In genomic region chr11:110094846-110095380, GRCm38 (mm10) we compare ENCODE assay signal across 16 mouse cellular contexts. TPM values are rescaled to one million over a fixed set of nuclear protein-coding genes. Genes with fewer than 3 reads are reported as not detected.
A peak's percentile ranks its signal among the peaks of the same experiment; 100 is the strongest.
DNase-seq lines count a peak whose midpoint lies in the region; ATAC-seq and TF ChIP-seq lines count a peak whose summit lies in the region.
"Had no signal": no experiment of that assay in that cellular context is flagged by ENCODE, and none has a peak within 500 bp of the region (broad histone marks: within the 10 kb centered on the region; RNA-seq: fewer than 3 reads in every experiment).

No protein-coding gene starts in this region.

- no peak overlapping the region for H3K4me3 ChIP-seq in embryonic facial prominence, embryonic 13.5 days
- no peak overlapping the region for H3K4me3 ChIP-seq in embryonic facial prominence, embryonic 10.5 days
- no peak overlapping the region for H3K4me3 ChIP-seq in hindbrain, postnatal 0 days (ENCODE audit: low read length)
- H3K4me3 ChIP-seq in hindbrain, embryonic 13.5 days = no peak overlapping the region
- no peak overlapping the region for H3K4me3 ChIP-seq in midbrain, postnatal 0 days (ENCODE audit: low read depth, low read length)
- no peak overlapping the region for H3K4me3 ChIP-seq in midbrain, embryonic 11.5 days (ENCODE audit: low read depth, low read length)
- H3K4me3 ChIP-seq: erythroblast, embryonic 14.5 days; stomach, embryonic 15.5 days had no signal

- TF ChIP-seq CTCF in hindbrain, postnatal 0 days (IDR thresholded peaks at IDR 0.05; ENCODE audit: low read depth) = no peak
- no peak for TF ChIP-seq CTCF in midbrain, postnatal 0 days (IDR thresholded peaks at IDR 0.05)

- 55% methylated on average over 7 of the region's 7 CpGs for WGBS in embryonic facial prominence, embryonic 13.5 days
- whole genome bisulfite sequencing in embryonic facial prominence, embryonic 10.5 days = 82% methylated on average over 7 of the region's 7 CpGs
- WGBS in hindbrain, postnatal 0 days = 51% methylated on average over 7 of the region's 7 CpGs
- 74% methylated on average over 7 of the region's 7 CpGs for WGBS in hindbrain, embryonic 13.5 days
- 65% methylated on average over 7 of the region's 7 CpGs for WGBS in midbrain, postnatal 0 days
- 79% methylated on average over 7 of the region's 7 CpGs for WGBS in midbrain, embryonic 11.5 days

- peak overlapping the region; percentile 17; the same call in 1 of the 2 replicates for H3K4me2 ChIP-seq in embryonic facial prominence, embryonic 13.5 days
- H3K4me2 ChIP-seq in hindbrain, postnatal 0 days (ENCODE audit: low read depth, low read length) = no peak overlapping the region
- H3K4me2 ChIP-seq in hindbrain, embryonic 13.5 days = no peak overlapping the region
- no peak overlapping the region for H3K4me2 ChIP-seq in midbrain, postnatal 0 days (ENCODE audit: low read depth, low read length, poor library complexity, severe bottlenecking)
- no peak overlapping the region for H3K4me2 ChIP-seq in midbrain, embryonic 11.5 days
- H3K4me2 ChIP-seq: stomach, embryonic 15.5 days had no signal

- no peaks in the 10 kb centered on the region for H3K27me3 ChIP-seq in embryonic facial prominence, embryonic 13.5 days
- H3K27me3 ChIP-seq in embryonic facial prominence, embryonic 10.5 days (replicated peaks; ENCODE audit: low read depth, poor library complexity, severe bottlenecking) = no peaks in the 10 kb centered on the region
- H3K27me3 ChIP-seq in hindbrain, postnatal 0 days (ENCODE audit: insufficient read depth, low read length) = no peaks in the 10 kb centered on the region
- no peaks in the 10 kb centered on the region for H3K27me3 ChIP-seq in hindbrain, embryonic 13.5 days
- H3K27me3 ChIP-seq in midbrain, postnatal 0 days (ENCODE audit: insufficient read depth, low read length) = no peaks in the 10 kb centered on the region
- H3K27me3 ChIP-seq in midbrain, embryonic 11.5 days (ENCODE audit: control insufficient read depth, insufficient read depth, low read length) = no peaks in the 10 kb centered on the region
- H3K27me3 ChIP-seq: stomach, embryonic 15.5 days had no signal

- no peaks in the 10 kb centered on the region for H3K4me1 ChIP-seq in embryonic facial prominence, embryonic 13.5 days
- no peaks in the 10 kb centered on the region for H3K4me1 ChIP-seq in embryonic facial prominence, embryonic 10.5 days
- no peaks in the 10 kb centered on the region for H3K4me1 ChIP-seq in hindbrain, postnatal 0 days (ENCODE audit: insufficient read depth, low read length)
- no peaks in the 10 kb centered on the region for H3K4me1 ChIP-seq in hindbrain, embryonic 13.5 days (replicated peaks)
- no peaks in the 10 kb centered on the region for H3K4me1 ChIP-seq in midbrain, postnatal 0 days (ENCODE audit: insufficient read depth, low read length)
- no peaks in the 10 kb centered on the region for H3K4me1 ChIP-seq in midbrain, embryonic 11.5 days (ENCODE audit: control insufficient read depth, insufficient read depth, low read length)
- H3K4me1 ChIP-seq: stomach, embryonic 15.5 days had no signal

- peak overlapping the region; percentile 23; the same call in 1 of the 2 replicates for H3K27ac ChIP-seq in embryonic facial prominence, embryonic 13.5 days
- H3K27ac ChIP-seq in embryonic facial prominence, embryonic 10.5 days (replicated peaks) = no peak overlapping the region
- H3K27ac ChIP-seq in hindbrain, postnatal 0 days = no peak overlapping the region
- no peak overlapping the region for H3K27ac ChIP-seq in hindbrain, embryonic 13.5 days
- no peak overlapping the region for H3K27ac ChIP-seq in midbrain, postnatal 0 days (ENCODE audit: low read depth, low read length)
- H3K27ac ChIP-seq in midbrain, embryonic 11.5 days (ENCODE audit: low read depth, low read length) = no peak overlapping the region
- H3K27ac ChIP-seq: macrophage; stomach, embryonic 15.5 days had no signal

- no peak for ATAC-seq in embryonic facial prominence, embryonic 13.5 days (ENCODE audit: insufficient number of reproducible peaks, insufficient read depth, low FRiP score, low TSS enrichment, low read depth)
- no peak for ATAC-seq in hindbrain, postnatal 0 days
- ATAC-seq in hindbrain, embryonic 13.5 days (ENCODE audit: low FRiP score) = no peak
- no peak for ATAC-seq in midbrain, postnatal 0 days (ENCODE audit: low FRiP score)
- no peak for ATAC-seq in midbrain, embryonic 11.5 days (ENCODE audit: low FRiP score)
- ATAC-seq: intestine, postnatal 0 days; midbrain, embryonic 16.5 days had no signal

- H3K36me3 ChIP-seq in embryonic facial prominence, embryonic 13.5 days = no peaks in the 10 kb centered on the region
- H3K36me3 ChIP-seq in embryonic facial prominence, embryonic 10.5 days (replicated peaks) = no peaks in the 10 kb centered on the region
- no peaks in the 10 kb centered on the region for H3K36me3 ChIP-seq in hindbrain, postnatal 0 days (ENCODE audit: insufficient read depth, low read length)
- H3K36me3 ChIP-seq in hindbrain, embryonic 13.5 days = no peaks in the 10 kb centered on the region
- no peaks in the 10 kb centered on the region for H3K36me3 ChIP-seq in midbrain, postnatal 0 days (ENCODE audit: insufficient read depth, low read length)
- H3K36me3 ChIP-seq in midbrain, embryonic 11.5 days (ENCODE audit: control insufficient read depth, insufficient read depth, low read length) = no peaks in the 10 kb centered on the region
- H3K36me3 ChIP-seq: stomach, embryonic 15.5 days had no signal

- DNase-seq in embryonic facial prominence, embryonic 10.5 days (ENCODE audit: low spot score) = no peak
- peak; percentile 29 for DNase-seq in hindbrain, postnatal 0 days (ENCODE audit: low spot score)
- DNase-seq in midbrain, postnatal 0 days (ENCODE audit: low spot score) = peak; percentile 1
- no peak for DNase-seq in midbrain, embryonic 11.5 days (ENCODE audit: low spot score, missing footprints)
- no peak for DNase-seq in thymus, postnatal 4 days
- DNase-seq in embryo, embryonic 9.5 days (ENCODE audit: extremely low spot score) = no peak
- DNase-seq: layer of hippocampus, postnatal 36 days; thymus, postnatal 25 days had no signal

- H3K9ac ChIP-seq in embryonic facial prominence, embryonic 13.5 days = no peak overlapping the region
- H3K9ac ChIP-seq in hindbrain, postnatal 0 days (replicated peaks; ENCODE audit: low read length) = no peak overlapping the region
- H3K9ac ChIP-seq in hindbrain, embryonic 13.5 days = no peak overlapping the region
- no peak overlapping the region for H3K9ac ChIP-seq in midbrain, postnatal 0 days (replicated peaks; ENCODE audit: low read length, poor library complexity, severe bottlenecking)
- H3K9ac ChIP-seq in midbrain, embryonic 11.5 days (ENCODE audit: low read length) = no peak overlapping the region
- H3K9ac ChIP-seq: stomach, embryonic 15.5 days had no signal

- no peaks in the 10 kb centered on the region for H3K9me3 ChIP-seq in embryonic facial prominence, embryonic 13.5 days
- no peaks in the 10 kb centered on the region for H3K9me3 ChIP-seq in embryonic facial prominence, embryonic 10.5 days
- H3K9me3 ChIP-seq in hindbrain, postnatal 0 days (ENCODE audit: low read length) = no peaks in the 10 kb centered on the region
- H3K9me3 ChIP-seq in hindbrain, embryonic 13.5 days = no peaks in the 10 kb centered on the region
- no peaks in the 10 kb centered on the region for H3K9me3 ChIP-seq in midbrain, postnatal 0 days (ENCODE audit: low read length)
- no peaks in the 10 kb centered on the region for H3K9me3 ChIP-seq in midbrain, embryonic 11.5 days (ENCODE audit: control insufficient read depth, low read length)
- H3K9me3 ChIP-seq: stomach, embryonic 15.5 days had no signal

RNA-seq across cellular contexts. Expression of gene Abca8a, which starts 0.9 kb away (rescaled TPM):
- polyA plus RNA-seq in embryonic facial prominence, embryonic 13.5 days (2015; fragmentation: Nextera tagmentation; extraction: Ambion mirVana) = 2.3 and 2.7 TPM in 2 replicates
- not detected in 2 replicates for polyA plus RNA-seq in embryonic facial prominence, embryonic 10.5 days (2016; fragmentation: Nextera tagmentation; extraction: Ambion mirVana)
- total RNA-seq in hindbrain, postnatal 0 days (2014; rRNA removed) = 0.78 and 1.2 TPM in 2 replicates
- polyA plus RNA-seq in hindbrain, postnatal 0 days (2015; fragmentation: Nextera tagmentation; extraction: Ambion mirVana) = 0.55 and 0.70 TPM in 2 replicates
- 0.34 and 0.47 TPM in 2 replicates for polyA plus RNA-seq in hindbrain, embryonic 13.5 days (2015; fragmentation: Nextera tagmentation; extraction: Ambion mirVana)
- total RNA-seq in midbrain, postnatal 0 days (2014; rRNA removed) = 0.71 and 8.3 TPM in 2 replicates
- 0.37 and 0.39 TPM in 2 replicates for polyA plus RNA-seq in midbrain, postnatal 0 days (2015; fragmentation: Nextera tagmentation; extraction: Ambion mirVana)
- not detected in 2 replicates for polyA plus RNA-seq in midbrain, embryonic 11.5 days (2014; fragmentation: Nextera tagmentation; extraction: Ambion mirVana)
- total RNA-seq: common myeloid progenitor, adult 5-6 weeks had no signal
- polyA plus RNA-seq: erythroblast, embryonic 14.5 days; macrophage had no signal

Comparison
In these comparisons a context has a peak if more than half of its experiments do, and no peak if none do; other contexts are left out.
1. DNase-seq: peak in hindbrain, postnatal 0 days (single experiment) and midbrain, postnatal 0 days (single experiment); none in embryonic facial prominence, embryonic 10.5 days (single experiment), midbrain, embryonic 11.5 days (single experiment), thymus, postnatal 4 days (single experiment) and embryo, embryonic 9.5 days (single experiment).